Mouse (Mus musculus) urinary bladder, postnatal 25 days (tissue): ENCODE data around the gene Nr1h2.
A peak's percentile ranks its signal among the peaks of the same experiment; 100 is the strongest.

ENCODE experiments used
- DNase-seq: peaks from one replicate; pipeline ENCODE4 v3.0.0; 2022; ENCODE audit warnings: low spot score

Nr1h2 gene

DNA sequence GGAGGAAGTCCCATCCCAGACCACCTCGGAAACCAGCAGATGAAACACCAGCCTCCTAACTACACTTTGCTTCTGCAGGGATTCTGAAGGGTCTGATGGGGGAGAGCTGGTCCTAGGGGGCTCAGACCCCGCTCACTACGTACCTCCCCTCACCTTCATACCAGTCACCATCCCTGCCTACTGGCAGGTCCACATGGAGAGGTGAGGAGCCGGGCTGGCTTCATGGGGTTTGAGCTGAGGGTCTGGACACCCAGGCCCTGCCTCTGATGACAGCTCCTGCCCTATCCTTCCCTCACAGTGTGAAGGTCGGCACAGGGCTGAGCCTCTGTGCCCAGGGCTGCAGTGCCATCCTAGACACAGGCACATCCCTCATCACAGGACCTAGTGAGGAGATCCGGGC, 31.2 kb upstream of the Nr1h2 start:
- DNase-seq, result no peak

- DNase-seq, result no peak
Measured at GRCm38 (mm10) chr7:44584265-44584804, 30.6 kb upstream of the Nr1h2 start.

GRCm38 (mm10) chr7:44583146-44583545, 29.4 kb upstream of the Nr1h2 start:
- no peak for DNase-seq

DNA sequence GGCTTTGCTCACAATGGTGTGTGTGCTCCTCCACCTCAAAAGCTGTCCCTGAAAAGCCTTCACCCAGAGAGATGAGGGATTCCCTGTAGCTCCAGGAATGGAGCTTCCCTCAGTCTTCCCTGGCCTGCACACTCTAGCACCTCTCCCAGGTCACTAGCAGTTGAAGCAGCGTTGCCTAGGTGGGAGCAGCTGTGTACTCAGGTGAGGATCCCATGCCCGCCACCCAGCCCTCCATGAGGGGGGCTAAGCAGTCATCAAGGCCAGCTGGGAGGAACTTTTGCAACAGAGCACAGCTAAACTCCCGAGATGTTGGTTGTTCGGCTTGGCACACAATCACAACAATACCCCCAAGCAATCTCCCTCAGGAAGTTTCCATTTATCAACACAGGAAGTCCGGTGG, 29.0 kb upstream of the Nr1h2 start:
- DNase-seq, result no peak

GRCm38 (mm10) chr7:44581637-44582036, 27.9 kb upstream of the Nr1h2 start:
- no peak for DNase-seq

- DNase-seq, result no peak
Measured at GRCm38 (mm10) chr7:44576333-44576844, 22.6 kb upstream of the Nr1h2 start.

DNA sequence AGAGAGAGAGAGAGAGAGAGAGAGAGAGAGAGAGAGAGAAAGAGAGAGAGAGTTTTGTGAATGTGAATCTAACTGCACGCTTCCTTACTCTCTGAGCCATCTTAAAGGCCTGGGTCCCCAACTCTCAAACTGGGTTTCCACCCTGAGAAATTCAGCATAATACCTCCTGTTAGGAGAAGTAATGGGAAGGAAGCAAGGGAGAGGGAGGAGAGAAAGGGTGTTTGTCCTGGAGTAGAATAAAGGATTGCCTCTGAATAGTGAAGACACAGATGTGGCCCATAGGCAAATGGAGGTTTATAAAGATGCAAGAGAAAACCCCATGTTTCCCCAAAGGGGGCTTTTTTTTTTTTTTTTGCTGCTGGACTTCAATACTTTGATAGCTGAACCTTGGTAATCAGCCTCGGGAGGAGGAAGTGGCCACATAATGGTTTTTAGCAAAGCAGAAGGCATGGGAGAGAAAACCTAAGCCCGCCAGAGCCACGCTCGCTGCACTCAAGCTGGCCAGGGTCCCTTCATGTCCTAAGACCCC, 19.3 kb upstream of the Nr1h2 start:
- no peak for DNase-seq

DNA sequence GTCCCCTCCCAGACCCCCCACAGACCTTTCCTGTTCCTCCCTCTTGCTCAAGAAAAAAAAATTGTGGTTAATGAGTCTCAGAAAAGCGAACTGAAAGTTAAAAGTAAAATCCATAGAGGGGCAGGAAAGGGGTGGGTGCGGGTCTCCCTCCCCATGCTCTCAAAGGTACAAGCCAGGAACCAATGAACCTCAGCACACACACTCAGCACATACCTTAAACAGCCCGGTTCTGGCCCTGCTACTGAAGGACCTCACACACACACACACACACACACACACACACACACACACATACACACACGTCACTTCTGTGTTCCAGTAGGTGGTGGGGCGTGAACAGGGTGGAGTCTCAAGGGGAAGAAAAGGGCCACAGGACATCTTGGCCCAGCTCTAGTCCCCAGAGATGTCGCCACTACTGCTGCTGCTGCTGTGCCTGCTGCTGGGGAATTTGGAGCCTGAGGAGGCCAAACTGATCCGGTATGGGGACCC, 18.5 kb upstream of the Nr1h2 start, which contains the start of gene Napsa:
Gene Napsa, plus strand, starts transcription at position 168 of the 489 bp plus-strand sequence.
- DNase-seq, result no peak

DNA sequence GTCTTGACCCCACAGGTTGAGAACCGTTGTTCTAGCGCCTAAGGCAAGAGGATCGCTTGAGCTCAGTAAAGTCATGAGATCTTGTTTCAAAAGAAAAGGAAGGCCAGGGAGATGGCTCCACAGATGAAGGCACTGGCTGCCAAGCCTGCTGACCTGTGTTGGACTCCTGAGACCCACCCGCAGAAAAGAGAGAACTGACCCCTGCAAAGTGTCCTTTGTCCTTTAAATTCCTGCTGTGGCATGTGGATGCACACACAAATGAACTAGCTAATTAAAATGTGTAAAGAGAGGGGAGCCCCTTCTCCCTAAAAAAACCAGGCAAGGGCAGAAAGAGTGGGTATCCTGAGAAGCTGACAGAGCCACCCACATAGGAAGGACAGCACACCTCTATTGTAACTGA, 18.1 kb upstream of the Nr1h2 start:
- DNase-seq, result no peak

DNA sequence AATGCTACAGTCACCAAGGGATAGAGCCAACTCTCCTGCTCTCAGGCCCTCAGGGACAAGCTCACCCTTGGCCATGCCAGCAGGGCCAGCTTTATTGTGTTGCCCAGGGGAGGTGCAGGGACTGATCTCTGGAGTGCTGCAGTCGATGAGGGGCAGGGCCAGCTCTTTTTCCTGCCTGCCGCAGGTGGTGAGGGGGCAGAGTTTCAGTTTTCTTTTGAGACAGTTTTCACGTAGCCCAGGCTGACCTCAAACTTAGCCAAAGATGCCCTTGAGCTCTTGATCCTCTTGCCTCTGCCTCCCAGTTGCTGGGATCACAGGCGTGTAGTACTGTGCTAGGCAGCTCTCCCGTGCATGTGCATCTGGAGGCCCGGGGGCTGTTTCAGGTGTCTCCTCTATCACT, 17.2 kb upstream of the Nr1h2 start:
- DNase-seq, result no peak

DNA sequence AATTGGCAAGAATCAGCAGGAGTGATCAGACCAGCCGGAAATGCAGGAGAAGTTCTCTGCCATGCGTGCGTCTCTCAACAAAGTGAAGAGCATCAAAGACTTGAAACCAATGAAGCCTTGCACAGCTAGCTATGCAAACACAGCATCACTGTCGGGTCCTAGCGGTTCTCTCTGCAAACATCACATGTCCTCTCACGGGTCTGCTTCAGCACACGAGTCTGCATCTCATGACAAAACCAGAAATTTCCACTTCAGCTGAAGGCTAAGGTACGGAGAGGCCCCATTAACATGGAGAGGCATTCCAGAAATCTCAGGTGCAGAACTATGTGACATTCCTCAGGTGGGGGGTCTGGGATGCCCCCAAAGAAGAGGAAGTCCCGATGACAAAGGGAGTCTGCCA, 15.1 kb upstream of the Nr1h2 start:
- DNase-seq, result no peak

GRCm38 (mm10) chr7:44565414-44565813, 11.7 kb upstream of the Nr1h2 start:
- DNase-seq, result no peak

- DNase-seq, result no peak
Measured at GRCm38 (mm10) chr7:44564486-44564885, 10.7 kb upstream of the Nr1h2 start.

GRCm38 (mm10) chr7:44563284-44563683, 9.5 kb upstream of the Nr1h2 start:
- no peak for DNase-seq

GRCm38 (mm10) chr7:44560435-44561400, 7.0 kb upstream of the Nr1h2 start:
- peak; percentile 69 for DNase-seq

DNA sequence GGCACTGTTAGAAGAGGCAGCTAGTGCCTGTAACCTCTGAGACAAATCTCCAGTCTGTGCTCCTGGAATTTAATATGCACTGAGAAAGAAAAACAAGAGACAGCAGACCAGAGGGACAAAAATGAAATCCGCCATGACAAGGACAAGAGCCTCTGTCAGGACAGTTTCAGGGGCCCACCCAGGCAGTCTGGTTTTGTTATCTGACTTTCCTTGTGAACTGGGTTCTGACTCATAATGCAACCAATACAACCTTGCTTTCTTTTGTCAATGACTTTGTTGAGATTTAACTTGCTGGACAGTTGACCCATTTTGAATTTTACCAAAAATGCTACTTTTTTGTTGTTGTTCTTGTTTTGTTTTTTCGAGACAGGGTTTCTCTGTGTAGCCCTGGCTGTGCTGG, 3.9 kb upstream of the Nr1h2 start:
- no peak for DNase-seq

DNA sequence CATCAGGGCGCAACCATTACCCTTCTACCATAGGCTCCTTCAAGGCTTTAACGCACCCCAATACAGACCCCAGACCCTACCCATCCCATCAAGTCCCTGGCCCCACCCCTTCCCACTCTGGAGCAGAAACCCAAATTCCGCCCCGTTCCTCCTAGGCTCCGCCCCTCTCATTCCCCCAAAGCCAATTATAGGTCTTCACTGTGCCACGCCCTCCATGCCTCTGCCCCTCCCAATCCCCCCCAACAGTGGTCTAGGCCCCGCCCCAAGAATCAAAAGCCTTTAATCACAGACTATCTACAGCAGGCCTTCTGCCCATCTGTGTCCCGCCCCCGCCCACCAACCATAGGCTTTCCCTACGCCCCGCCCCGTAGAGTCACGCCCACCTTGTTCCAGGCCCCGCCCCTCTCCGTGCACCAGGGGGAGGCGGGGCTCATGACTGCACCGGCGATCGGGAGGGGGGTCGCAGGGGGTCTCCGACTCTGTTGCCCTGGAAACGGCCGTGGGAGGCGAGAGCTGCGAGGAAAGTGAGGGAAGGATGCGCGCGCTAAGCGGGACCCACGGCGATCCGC, 471 bp downstream of the Nr1h2 start:
- DNase-seq, result peak; percentile 80

GRCm38 (mm10) chr7:44552141-44552908, 1.4 kb downstream of the Nr1h2 start:
- DNase-seq, result no peak

GRCm38 (mm10) chr7:44551731-44552130, 2.0 kb downstream of the Nr1h2 start:
- DNase-seq, result no peak

GRCm38 (mm10) chr7:44551301-44551700, 2.5 kb downstream of the Nr1h2 start:
- DNase-seq, result no peak

DNA sequence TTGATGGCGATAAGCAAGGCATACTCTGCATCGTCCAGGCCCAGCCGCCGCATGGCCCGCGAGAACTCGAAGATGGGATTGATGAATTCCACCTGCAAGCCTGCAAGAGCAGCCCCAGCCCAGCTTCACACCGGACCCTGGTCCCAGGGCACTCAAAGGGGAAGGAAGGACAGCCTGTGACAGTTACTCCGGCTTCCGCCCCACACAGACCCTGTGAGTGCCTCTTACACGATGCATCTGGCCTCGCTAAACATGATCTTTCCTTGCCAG, 3.4 kb downstream of the Nr1h2 start:
- DNase-seq, result no peak
